Mouse (Mus musculus): ENCODE results near the gene Rasl11a. TPM values are rescaled to one million over a fixed set of nuclear protein-coding genes. Genes with fewer than 3 reads are reported as not detected.
"Not testable (repeated sequence)": the region's sequence is repeated elsewhere in the genome, so short reads cannot be mapped to it uniquely, and the experiment has no call there.

Gene Rasl11a
- polyA plus RNA-seq, 2 experiments = 7.8 to 8.4 TPM

DNA sequence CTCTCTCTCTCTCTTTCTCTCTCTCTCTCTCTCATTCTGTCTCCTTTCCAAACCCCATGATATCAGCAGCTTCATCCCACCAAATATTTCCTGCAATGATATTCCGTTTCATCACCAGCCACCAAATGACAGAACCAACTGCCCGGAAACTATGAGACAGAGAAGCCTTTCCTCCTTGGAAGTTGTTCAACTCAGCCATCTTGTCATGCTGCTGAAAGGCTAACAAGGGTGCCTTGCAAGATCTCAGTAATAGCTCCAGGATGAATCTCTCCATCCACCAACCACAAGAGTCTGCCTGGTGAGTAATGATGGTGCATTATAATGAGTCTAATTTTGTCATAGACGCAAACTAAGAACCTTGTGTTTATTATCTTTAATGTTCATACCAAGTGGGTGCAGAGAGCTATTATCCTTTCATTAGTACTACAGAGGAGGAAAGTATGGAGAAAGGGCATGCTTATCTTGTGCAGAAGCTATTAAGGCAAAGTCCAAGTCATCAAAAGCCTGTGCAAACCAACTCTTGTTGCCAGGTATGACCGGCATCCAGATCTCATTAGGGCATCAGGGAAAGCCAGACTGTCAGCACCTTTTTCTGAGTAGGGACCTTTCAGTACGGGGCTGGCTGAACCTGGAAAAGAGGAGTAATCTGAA is 28.2 kb downstream of the Rasl11a start:
- H3K4me1 ChIP-seq (ENCODE audit: control insufficient read depth, insufficient read depth, low read length) = no peaks in the 10 kb centered on the region
- no peak for TF ChIP-seq POLR2A (IDR thresholded peaks at IDR 0.05; ENCODE audit: borderline replicate concordance, extremely low read depth, insufficient read depth, insufficient read length)
- no peak overlapping the region for H3K9ac ChIP-seq (ENCODE audit: low read depth, low read length, severe bottlenecking)
- H3K9me3 ChIP-seq (ENCODE audit: control insufficient read depth, low read length) = no peaks in the 10 kb centered on the region
- no peaks in the 10 kb centered on the region for H3K36me3 ChIP-seq (ENCODE audit: control insufficient read depth, insufficient read depth, low read length)
- H3K4me2 ChIP-seq (replicated peaks; ENCODE audit: low read depth, low read length, severe bottlenecking) = no peak overlapping the region
- no peak overlapping the region for H3K4me3 ChIP-seq (replicated peaks; ENCODE audit: low read length)
- no peaks in the 10 kb centered on the region for H3K27me3 ChIP-seq (ENCODE audit: control insufficient read depth, insufficient read depth, low read length)
- DNase-seq (ENCODE audit: low spot score) (no peak), ATAC-seq (ENCODE audit: low FRiP score, low read depth) (no peak)
- no peak overlapping the region for H3K27ac ChIP-seq (replicated peaks; ENCODE audit: low read depth, low read length)
- 87% methylated on average over 5 of the region's 5 CpGs for WGBS

DNA sequence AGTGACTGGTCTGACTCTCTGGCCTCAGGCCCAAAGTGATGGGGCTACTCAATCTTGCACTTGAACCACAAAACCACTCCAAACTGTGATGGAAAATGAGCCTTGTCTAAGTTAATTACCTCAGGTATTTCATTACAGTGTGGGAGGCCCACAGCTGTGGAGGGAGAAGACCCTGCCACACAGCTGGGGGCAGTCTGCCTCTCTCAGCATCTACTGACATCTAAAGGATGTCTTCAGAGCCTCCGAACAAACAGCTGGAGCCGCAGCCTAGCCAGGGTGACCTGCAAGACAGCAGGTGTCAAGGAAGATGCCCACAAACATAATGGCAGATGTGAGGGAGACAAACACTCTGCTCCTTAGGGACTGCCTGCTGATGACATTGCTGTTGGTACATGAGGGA is 31.2 kb downstream of the Rasl11a start:
- Histone ChIP-seq H3K9ac (ENCODE audit: low read depth, low read length, severe bottlenecking) (no peak overlapping the region), H3K36me3 (ENCODE audit: control insufficient read depth, insufficient read depth, low read length) (no peaks in the 10 kb centered on the region), H3K4me2 (replicated peaks; ENCODE audit: low read depth, low read length, severe bottlenecking) (no peak overlapping the region), H3K27ac (replicated peaks; ENCODE audit: low read depth, low read length) (no peak overlapping the region), H3K27me3 (ENCODE audit: control insufficient read depth, insufficient read depth, low read length) (no peaks in the 10 kb centered on the region), H3K4me1 (ENCODE audit: control insufficient read depth, insufficient read depth, low read length) (no peaks in the 10 kb centered on the region), H3K9me3 (ENCODE audit: control insufficient read depth, low read length) (no peaks in the 10 kb centered on the region), H3K4me3 (replicated peaks; ENCODE audit: low read length) (no peak overlapping the region)
- ATAC-seq (ENCODE audit: low FRiP score, low read depth) (no peak), DNase-seq (ENCODE audit: low spot score) (no peak)
- TF ChIP-seq POLR2A (IDR thresholded peaks at IDR 0.05; ENCODE audit: borderline replicate concordance, extremely low read depth, insufficient read depth, insufficient read length) = no peak
- 72% methylated on average over 2 of the region's 2 CpGs for WGBS

GRCm38 (mm10) chr5:146877882-146878281 is 33.0 kb downstream of the Rasl11a start:
- H3K4me1 ChIP-seq (ENCODE audit: control insufficient read depth, insufficient read depth, low read length); DNase-seq (ENCODE audit: low spot score); H3K4me2 ChIP-seq (replicated peaks; ENCODE audit: low read depth, low read length, severe bottlenecking); H3K9me3 ChIP-seq (ENCODE audit: control insufficient read depth, low read length); H3K27me3 ChIP-seq (ENCODE audit: control insufficient read depth, insufficient read depth, low read length); H3K36me3 ChIP-seq (ENCODE audit: control insufficient read depth, insufficient read depth, low read length); H3K9ac ChIP-seq (ENCODE audit: low read depth, low read length, severe bottlenecking); H3K4me3 ChIP-seq (replicated peaks; ENCODE audit: low read length); H3K27ac ChIP-seq (replicated peaks; ENCODE audit: low read depth, low read length); ATAC-seq (ENCODE audit: low FRiP score, low read depth): not testable (repeated sequence)
- WGBS = 82% methylated on average over 4 of the region's 6 CpGs

DNA sequence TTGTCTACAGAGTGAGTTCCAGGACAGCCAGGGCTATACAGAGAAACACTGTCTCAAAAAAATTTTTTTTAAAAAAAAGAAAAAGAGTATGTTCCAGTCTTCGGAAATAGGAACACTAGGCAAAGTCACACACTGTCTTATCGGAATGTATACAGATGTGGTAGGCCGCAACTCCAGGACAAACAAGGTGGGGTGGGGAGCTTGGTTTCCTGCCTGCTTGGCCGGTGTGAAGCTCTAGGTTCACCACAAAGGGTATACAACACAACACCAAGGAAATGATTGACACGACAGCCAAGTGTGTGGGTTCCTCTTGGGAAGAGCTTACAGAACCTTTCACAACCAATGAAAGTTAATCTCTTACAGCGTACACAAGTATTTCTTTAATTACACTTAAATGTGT is 37.4 kb downstream of the Rasl11a start:
- no peaks in the 10 kb centered on the region for H3K36me3 ChIP-seq (ENCODE audit: control insufficient read depth, insufficient read depth, low read length)
- no peaks in the 10 kb centered on the region for H3K9me3 ChIP-seq (ENCODE audit: control insufficient read depth, low read length)
- no peaks in the 10 kb centered on the region for H3K4me1 ChIP-seq (ENCODE audit: control insufficient read depth, insufficient read depth, low read length)
- 83% methylated on average over 6 of the region's 6 CpGs for WGBS
- no peak overlapping the region for H3K9ac ChIP-seq (ENCODE audit: low read depth, low read length, severe bottlenecking)
- TF ChIP-seq POLR2A (IDR thresholded peaks at IDR 0.05; ENCODE audit: borderline replicate concordance, extremely low read depth, insufficient read depth, insufficient read length) = no peak
- DNase-seq (ENCODE audit: low spot score) (no peak), ATAC-seq (ENCODE audit: low FRiP score, low read depth) (no peak)
- H3K4me3 ChIP-seq (replicated peaks; ENCODE audit: low read length) = no peak overlapping the region
- no peaks in the 10 kb centered on the region for H3K27me3 ChIP-seq (ENCODE audit: control insufficient read depth, insufficient read depth, low read length)
- no peak overlapping the region for H3K27ac ChIP-seq (replicated peaks; ENCODE audit: low read depth, low read length)
- no peak overlapping the region for H3K4me2 ChIP-seq (replicated peaks; ENCODE audit: low read depth, low read length, severe bottlenecking)

DNA sequence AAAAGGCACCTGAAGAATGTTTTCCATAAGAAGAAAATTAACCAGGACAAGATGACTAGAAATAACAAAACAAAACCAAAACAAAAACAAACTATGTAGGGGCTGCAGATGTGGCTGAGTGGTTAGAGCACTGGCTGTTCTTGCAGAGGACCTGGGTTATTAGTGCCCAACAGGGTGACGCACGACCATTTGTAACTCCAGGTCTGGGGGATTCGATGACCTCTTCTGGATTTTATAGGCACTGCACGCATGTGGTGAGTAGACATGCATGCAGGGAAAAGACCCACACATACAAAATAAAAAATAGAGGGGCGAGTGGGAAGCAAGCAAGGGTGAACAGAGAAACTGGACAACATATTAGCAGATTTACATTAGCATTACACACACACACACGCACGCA is 38.2 kb downstream of the Rasl11a start:
- TF ChIP-seq POLR2A (IDR thresholded peaks at IDR 0.05; ENCODE audit: borderline replicate concordance, extremely low read depth, insufficient read depth, insufficient read length) = no peak
- Histone ChIP-seq H3K36me3 (ENCODE audit: control insufficient read depth, insufficient read depth, low read length) (no peaks in the 10 kb centered on the region), H3K9me3 (ENCODE audit: control insufficient read depth, low read length) (no peaks in the 10 kb centered on the region), H3K4me1 (ENCODE audit: control insufficient read depth, insufficient read depth, low read length) (no peaks in the 10 kb centered on the region), H3K9ac (ENCODE audit: low read depth, low read length, severe bottlenecking) (no peak overlapping the region), H3K27me3 (ENCODE audit: control insufficient read depth, insufficient read depth, low read length) (no peaks in the 10 kb centered on the region), H3K4me2 (replicated peaks; ENCODE audit: low read depth, low read length, severe bottlenecking) (no peak overlapping the region), H3K27ac (replicated peaks; ENCODE audit: low read depth, low read length) (no peak overlapping the region), H3K4me3 (replicated peaks; ENCODE audit: low read length) (no peak overlapping the region)
- ATAC-seq (ENCODE audit: low FRiP score, low read depth) (no peak), DNase-seq (ENCODE audit: low spot score) (no peak)
- 61% methylated on average over 7 of the region's 7 CpGs for WGBS
